Mouse (Mus musculus): Measurements from ENCODE around the gene Il17ra.

DNA sequence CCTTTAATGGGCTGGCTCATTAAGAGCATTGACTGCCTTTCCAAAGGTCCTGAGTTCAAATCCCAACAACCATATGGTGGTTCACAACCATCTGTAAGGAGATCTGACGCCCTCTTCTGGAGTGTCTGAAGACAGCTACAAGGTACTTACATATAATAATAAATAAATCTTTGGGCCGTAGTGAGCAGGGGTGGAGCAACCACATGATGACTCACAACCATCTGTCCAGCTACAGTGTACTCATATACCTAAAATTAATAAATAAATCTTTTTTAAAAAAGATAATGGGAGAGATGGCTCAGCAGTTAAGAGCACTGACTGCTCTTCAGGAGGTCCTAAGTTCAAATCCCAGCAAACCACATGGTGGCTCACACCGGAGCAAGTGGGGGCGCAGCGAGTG lies 5.3 kb upstream of the Il17ra start:
- TF ChIP-seq CTCF (IDR thresholded peaks at IDR 0.05; ENCODE audit: low read depth, low read length) (no peak), POLR2A (IDR thresholded peaks at IDR 0.05; ENCODE audit: extremely low read depth, insufficient read depth, low read length) (no peak)
